Mouse (Mus musculus): Measurements from ENCODE around the gene Xirp2. TPM values are rescaled to one million over a fixed set of nuclear protein-coding genes. Genes with fewer than 3 reads are reported as not detected.
"Not testable (repeated sequence)": the region's sequence is repeated elsewhere in the genome, so short reads cannot be mapped to it uniquely, and the experiment has no call there.

Xirp2 gene
- 0.08 and 0.10 TPM in 2 replicates for polyA plus RNA-seq (2015; fragmentation: Nextera tagmentation; extraction: Ambion mirVana)

- Histone ChIP-seq H3K9ac (no peak within 1 kb of the TSS), H3K27ac (replicated peaks) (no peak within 1 kb of the TSS), H3K4me3 (no peak within 1 kb of the TSS), H3K27me3 (replicated peaks) (no peaks in the 10 kb centered on the region), H3K4me1 (0 out of 2 replicates have a peak, but pooled peaks cover 2% of the 10 kb centered on the region), H3K36me3 (no peaks in the 10 kb centered on the region), H3K9me3 (no peaks in the 10 kb centered on the region), H3K4me2 (no peak within 1 kb of the TSS)
- no peak for ATAC-seq (ENCODE audit: extremely low read depth, insufficient number of reproducible peaks, low FRiP score, low TSS enrichment)
- WGBS = 43% methylated on average over 3 of the region's 3 CpGs
These were observed at the start of gene Xirp2 for GRCm38 (mm10) chr2:67445780-67446179. Gene Xirp2 (plus strand): TSS chr2:67446002.

- WGBS = no CpG with 5 or more reads among the region's 1 CpGs
- not testable (repeated sequence) for ATAC-seq (ENCODE audit: extremely low read depth, insufficient number of reproducible peaks, low FRiP score, low TSS enrichment); H3K4me1 ChIP-seq; H3K4me2 ChIP-seq; H3K9ac ChIP-seq; H3K4me3 ChIP-seq; H3K27ac ChIP-seq (replicated peaks); H3K36me3 ChIP-seq; H3K27me3 ChIP-seq (replicated peaks); H3K9me3 ChIP-seq
These were observed 32.4 kb upstream of the Xirp2 start, which contains the start of gene Gm21830 for GRCm38 (mm10) chr2:67413425-67413824. Gene Gm21830 (plus strand): TSS chr2:67413725.

GRCm38 (mm10) chr2:67420853-67421252 is 24.9 kb upstream of the Xirp2 start:
- Histone ChIP-seq H3K27ac (replicated peaks) (no peak overlapping the region), H3K9me3 (no peaks in the 10 kb centered on the region), H3K9ac (no peak overlapping the region), H3K4me2 (no peak overlapping the region), H3K4me1 (no peaks in the 10 kb centered on the region), H3K36me3 (no peaks in the 10 kb centered on the region), H3K27me3 (replicated peaks) (no peaks in the 10 kb centered on the region), H3K4me3 (no peak overlapping the region)
- no peak for ATAC-seq (ENCODE audit: extremely low read depth, insufficient number of reproducible peaks, low FRiP score, low TSS enrichment)

GRCm38 (mm10) chr2:67422799-67423198 is 23.0 kb upstream of the Xirp2 start:
- no peak overlapping the region for H3K4me2 ChIP-seq
- H3K27ac ChIP-seq (replicated peaks) = no peak overlapping the region
- H3K9ac ChIP-seq = no peak overlapping the region
- 78% methylated on average over 1 of the region's 1 CpGs for WGBS
- no peaks in the 10 kb centered on the region for H3K4me1 ChIP-seq
- H3K9me3 ChIP-seq = no peaks in the 10 kb centered on the region
- no peaks in the 10 kb centered on the region for H3K27me3 ChIP-seq (replicated peaks)
- no peak overlapping the region for H3K4me3 ChIP-seq
- ATAC-seq (ENCODE audit: extremely low read depth, insufficient number of reproducible peaks, low FRiP score, low TSS enrichment) = no peak
- H3K36me3 ChIP-seq = no peaks in the 10 kb centered on the region

GRCm38 (mm10) chr2:67433081-67433480 is 12.7 kb upstream of the Xirp2 start, which contains the start of gene Gm26727:
Gene Gm26727 (minus strand): TSS chr2:67433181.
- no peak for ATAC-seq (ENCODE audit: extremely low read depth, insufficient number of reproducible peaks, low FRiP score, low TSS enrichment)
- no peak within 1 kb of the TSS for H3K27ac ChIP-seq (replicated peaks)
- no peak within 1 kb of the TSS for H3K4me3 ChIP-seq
- no peak within 1 kb of the TSS for H3K9ac ChIP-seq
- no peaks in the 10 kb centered on the region for H3K4me1 ChIP-seq
- no peaks in the 10 kb centered on the region for H3K36me3 ChIP-seq
- no peaks in the 10 kb centered on the region for H3K9me3 ChIP-seq
- H3K27me3 ChIP-seq (replicated peaks) = no peaks in the 10 kb centered on the region
- H3K4me2 ChIP-seq = no peak within 1 kb of the TSS
- WGBS = 43% methylated on average over 2 of the region's 2 CpGs

GRCm38 (mm10) chr2:67438309-67438708 is 7.5 kb upstream of the Xirp2 start:
- Histone ChIP-seq H3K4me3 (no peak overlapping the region), H3K27ac (replicated peaks) (no peak overlapping the region), H3K4me1 (no peaks in the 10 kb centered on the region), H3K4me2 (no peak overlapping the region), H3K36me3 (no peaks in the 10 kb centered on the region), H3K9ac (no peak overlapping the region), H3K9me3 (no peaks in the 10 kb centered on the region), H3K27me3 (replicated peaks) (no peaks in the 10 kb centered on the region)
- no peak for ATAC-seq (ENCODE audit: extremely low read depth, insufficient number of reproducible peaks, low FRiP score, low TSS enrichment)
- 42% methylated on average over 8 of the region's 8 CpGs for WGBS

GRCm38 (mm10) chr2:67446772-67447171 is 970 bp downstream of the Xirp2 start:
- Histone ChIP-seq H3K36me3 (no peaks in the 10 kb centered on the region), H3K4me3 (no peak overlapping the region), H3K27me3 (replicated peaks) (no peaks in the 10 kb centered on the region), H3K4me1 (0 out of 2 replicates have a peak, but pooled peaks cover 2% of the 10 kb centered on the region), H3K9ac (no peak overlapping the region), H3K9me3 (no peaks in the 10 kb centered on the region), H3K27ac (replicated peaks) (no peak overlapping the region), H3K4me2 (no peak overlapping the region)
- no peak for ATAC-seq (ENCODE audit: extremely low read depth, insufficient number of reproducible peaks, low FRiP score, low TSS enrichment)
- WGBS = 67% methylated on average over 1 of the region's 1 CpGs

- Histone ChIP-seq H3K4me3 (no peak overlapping the region), H3K9me3 (no peaks in the 10 kb centered on the region), H3K27ac (replicated peaks) (no peak overlapping the region), H3K4me2 (no peak overlapping the region), H3K4me1 (0 out of 2 replicates have a peak, but pooled peaks cover 2% of the 10 kb centered on the region), H3K36me3 (no peaks in the 10 kb centered on the region), H3K27me3 (replicated peaks) (no peaks in the 10 kb centered on the region), H3K9ac (no peak overlapping the region)
- WGBS = 70% methylated on average over 12 of the region's 12 CpGs
- ATAC-seq (ENCODE audit: extremely low read depth, insufficient number of reproducible peaks, low FRiP score, low TSS enrichment) = no peak
These were observed 1.4 kb downstream of the Xirp2 start for GRCm38 (mm10) chr2:67447206-67447605.

- no peaks in the 10 kb centered on the region for H3K27me3 ChIP-seq (replicated peaks)
- 69% methylated on average over 3 of the region's 3 CpGs for WGBS
- no peaks in the 10 kb centered on the region for H3K4me1 ChIP-seq
- no peak overlapping the region for H3K4me3 ChIP-seq
- H3K36me3 ChIP-seq = no peaks in the 10 kb centered on the region
- H3K9me3 ChIP-seq = no peaks in the 10 kb centered on the region
- H3K4me2 ChIP-seq = no peak overlapping the region
- H3K27ac ChIP-seq (replicated peaks) = no peak overlapping the region
- ATAC-seq (ENCODE audit: extremely low read depth, insufficient number of reproducible peaks, low FRiP score, low TSS enrichment) = no peak
- no peak overlapping the region for H3K9ac ChIP-seq
These were observed 15.1 kb downstream of the Xirp2 start for GRCm38 (mm10) chr2:67460857-67461256.

GRCm38 (mm10) chr2:67467036-67467435 is 21.2 kb downstream of the Xirp2 start:
- Histone ChIP-seq H3K9me3 (no peaks in the 10 kb centered on the region), H3K4me3 (no peak overlapping the region), H3K27ac (replicated peaks) (no peak overlapping the region), H3K36me3 (no peaks in the 10 kb centered on the region), H3K4me2 (no peak overlapping the region), H3K4me1 (no peaks in the 10 kb centered on the region), H3K27me3 (replicated peaks) (no peaks in the 10 kb centered on the region), H3K9ac (no peak overlapping the region)
- 79% methylated on average over 7 of the region's 7 CpGs for WGBS
- no peak for ATAC-seq (ENCODE audit: extremely low read depth, insufficient number of reproducible peaks, low FRiP score, low TSS enrichment)

GRCm38 (mm10) chr2:67470030-67470429 is 24.2 kb downstream of the Xirp2 start:
- not testable (repeated sequence) for H3K9ac ChIP-seq; H3K4me2 ChIP-seq; ATAC-seq (ENCODE audit: extremely low read depth, insufficient number of reproducible peaks, low FRiP score, low TSS enrichment); H3K27ac ChIP-seq (replicated peaks); H3K4me3 ChIP-seq; H3K4me1 ChIP-seq; H3K36me3 ChIP-seq; H3K9me3 ChIP-seq; H3K27me3 ChIP-seq (replicated peaks)
- WGBS = 58% methylated on average over 5 of the region's 5 CpGs

- H3K9me3 ChIP-seq = no peaks in the 10 kb centered on the region
- H3K27ac ChIP-seq (replicated peaks) = no peak overlapping the region
- H3K4me1 ChIP-seq = peaks cover 7% of the 10 kb centered on the region
- WGBS = 13% methylated on average over 6 of the region's 6 CpGs
- no peak overlapping the region for H3K4me2 ChIP-seq
- H3K9ac ChIP-seq = no peak overlapping the region
- no peak for ATAC-seq (ENCODE audit: extremely low read depth, insufficient number of reproducible peaks, low FRiP score, low TSS enrichment)
- no peaks in the 10 kb centered on the region for H3K27me3 ChIP-seq (replicated peaks)
- H3K36me3 ChIP-seq = no peaks in the 10 kb centered on the region
- H3K4me3 ChIP-seq = no peak overlapping the region
These were observed 32.0 kb downstream of the Xirp2 start for GRCm38 (mm10) chr2:67477753-67478152.
